Mouse (Mus musculus): Measurements from ENCODE around the gene Sertad1.

DNA sequence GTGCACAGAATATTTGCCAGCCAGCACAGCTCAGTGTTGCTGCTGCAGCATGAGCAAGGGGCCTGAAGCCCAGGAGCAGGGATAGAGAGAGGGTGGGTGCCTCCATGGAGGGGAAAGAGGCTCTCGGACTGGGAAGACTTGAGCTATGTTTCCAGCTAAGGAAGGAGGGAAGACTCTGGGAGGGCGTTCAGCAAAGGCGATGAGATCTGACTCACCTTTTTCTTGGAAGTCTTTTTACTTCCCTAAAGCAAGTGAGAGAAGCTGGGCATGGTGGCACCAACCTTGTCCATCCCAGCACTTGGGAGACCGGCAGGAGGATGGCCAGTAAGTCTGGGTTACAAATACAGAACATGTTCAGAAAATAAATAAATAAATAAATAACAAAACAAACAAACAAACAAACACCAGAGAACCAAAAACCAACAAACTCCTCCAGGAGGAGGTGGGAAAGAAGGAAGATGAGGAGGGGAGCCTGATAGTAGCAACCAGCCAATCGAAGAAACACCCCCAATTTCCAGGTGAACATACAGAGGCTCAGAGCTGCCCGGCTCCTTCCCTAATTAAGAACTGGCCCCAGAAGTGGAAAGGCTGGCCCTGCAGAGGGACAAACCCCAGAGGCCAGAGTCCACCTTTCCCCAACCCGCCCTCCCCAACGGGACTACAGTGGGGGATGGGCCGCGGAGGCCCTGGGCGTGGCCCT lies 5.6 kb upstream of the Sertad1 start:
- no peak for TF ChIP-seq CTCF (IDR thresholded peaks at IDR 0.05; ENCODE audit: extremely low read depth, insufficient read depth, low read length)
- no peak for TF ChIP-seq POLR2A (IDR thresholded peaks at IDR 0.05; ENCODE audit: extremely low read depth, insufficient read depth, low read length)

Measured in cortical plate, adult 2 months (tissue).